Mouse (Mus musculus): ENCODE measurements around the gene Znfx1. TPM values are rescaled to one million over a fixed set of nuclear protein-coding genes. Genes with fewer than 3 reads are reported as not detected.

Gene Znfx1
- polyA plus RNA-seq, 1 experiment from 2014 or later, result 4.3 TPM

GRCm38 (mm10) chr2:167043400-167044121, 19.3 kb downstream of the Znfx1 start:
- no peak overlapping the region for H3K27ac ChIP-seq (replicated peaks)
- peaks cover 49% of the 10 kb centered on the region for H3K36me3 ChIP-seq (ENCODE audit: control insufficient read depth, insufficient read depth, low read length)
- no peaks in the 10 kb centered on the region for H3K9me3 ChIP-seq (ENCODE audit: control insufficient read depth, low read length)
- 87% methylated on average over 12 of the region's 12 CpGs for WGBS
- DNase-seq (ENCODE audit: low spot score) (no peak), ATAC-seq (ENCODE audit: low FRiP score, low TSS enrichment) (peak; percentile 25; the same call in 1 of the 2 replicates)
- no peak for TF ChIP-seq CTCF (IDR thresholded peaks at IDR 0.05; ENCODE audit: low read depth)
- TF ChIP-seq EP300 (optimal IDR thresholded peaks at IDR 0.05), result no peak
- no peaks in the 10 kb centered on the region for H3K4me1 ChIP-seq (replicated peaks; ENCODE audit: control insufficient read depth, insufficient read depth)
- H3K4me3 ChIP-seq (ENCODE audit: low read depth, low read length), result no peak overlapping the region
- no peak overlapping the region for H3K9ac ChIP-seq (ENCODE audit: low read length)
- H3K4me2 ChIP-seq (replicated peaks; ENCODE audit: low read depth), result no peak overlapping the region
- H3K27me3 ChIP-seq (ENCODE audit: control insufficient read depth, insufficient read depth, low read length), result no peaks in the 10 kb centered on the region

DNA sequence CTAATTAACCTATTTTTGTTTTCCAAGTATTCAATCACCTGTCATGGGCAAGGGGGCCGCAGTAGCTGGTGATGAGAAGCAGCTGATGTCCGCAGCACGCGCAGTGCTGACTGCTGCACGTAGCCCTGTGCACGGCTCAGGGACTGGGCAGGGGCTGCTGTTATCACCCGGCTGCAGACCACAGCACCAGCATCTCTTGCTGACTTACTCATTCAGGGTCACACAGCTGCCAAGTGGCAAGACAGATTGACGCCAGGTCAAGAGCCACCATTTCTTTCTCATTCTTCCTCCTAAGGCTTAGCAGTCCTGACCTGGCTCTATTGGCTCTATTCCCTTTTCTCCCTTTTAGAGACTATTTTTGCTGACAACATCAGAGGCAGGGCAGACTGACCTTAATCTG, 23.4 kb downstream of the Znfx1 start:
- H3K9ac ChIP-seq (ENCODE audit: low read length), result no peak overlapping the region
- H3K27me3 ChIP-seq (ENCODE audit: control insufficient read depth, insufficient read depth, low read length), result no peaks in the 10 kb centered on the region
- H3K4me3 ChIP-seq (ENCODE audit: low read depth, low read length), result no peak overlapping the region
- H3K4me2 ChIP-seq (replicated peaks; ENCODE audit: low read depth), result no peak overlapping the region
- TF ChIP-seq CTCF (IDR thresholded peaks at IDR 0.05; ENCODE audit: low read depth), result no peak
- no peak for DNase-seq (ENCODE audit: low spot score)
- no peak overlapping the region for H3K27ac ChIP-seq (replicated peaks)
- H3K9me3 ChIP-seq (ENCODE audit: control insufficient read depth, low read length), result no peaks in the 10 kb centered on the region
- ATAC-seq (ENCODE audit: low FRiP score, low TSS enrichment), result no peak
- H3K4me1 ChIP-seq (replicated peaks; ENCODE audit: control insufficient read depth, insufficient read depth), result no peaks in the 10 kb centered on the region
- peaks cover 58% of the 10 kb centered on the region for H3K36me3 ChIP-seq (ENCODE audit: control insufficient read depth, insufficient read depth, low read length)
- 69% methylated on average over 8 of the region's 8 CpGs for WGBS

GRCm38 (mm10) chr2:167038716-167039115, 24.1 kb downstream of the Znfx1 start:
- TF ChIP-seq CTCF (IDR thresholded peaks at IDR 0.05; ENCODE audit: low read depth), result no peak
- no peak for TF ChIP-seq EP300 (optimal IDR thresholded peaks at IDR 0.05)
- Histone ChIP-seq H3K27me3 (ENCODE audit: control insufficient read depth, insufficient read depth, low read length) (no peaks in the 10 kb centered on the region), H3K9ac (ENCODE audit: low read length) (no peak overlapping the region), H3K4me3 (ENCODE audit: low read depth, low read length) (no peak overlapping the region), H3K9me3 (ENCODE audit: control insufficient read depth, low read length) (no peaks in the 10 kb centered on the region), H3K36me3 (ENCODE audit: control insufficient read depth, insufficient read depth, low read length) (peaks cover 57% of the 10 kb centered on the region), H3K4me1 (replicated peaks; ENCODE audit: control insufficient read depth, insufficient read depth) (no peaks in the 10 kb centered on the region), H3K27ac (replicated peaks) (no peak overlapping the region), H3K4me2 (replicated peaks; ENCODE audit: low read depth) (no peak overlapping the region)
- 94% methylated on average over 7 of the region's 7 CpGs for WGBS
- DNase-seq (ENCODE audit: low spot score), result no peak
- no peak for ATAC-seq (ENCODE audit: low FRiP score, low TSS enrichment)

- Histone ChIP-seq H3K36me3 (ENCODE audit: control insufficient read depth, insufficient read depth, low read length) (peaks cover 61% of the 10 kb centered on the region), H3K4me3 (ENCODE audit: low read depth, low read length) (no peak overlapping the region), H3K4me2 (replicated peaks; ENCODE audit: low read depth) (no peak overlapping the region), H3K9ac (ENCODE audit: low read length) (no peak overlapping the region), H3K4me1 (replicated peaks; ENCODE audit: control insufficient read depth, insufficient read depth) (no peaks in the 10 kb centered on the region), H3K27me3 (ENCODE audit: control insufficient read depth, insufficient read depth, low read length) (no peaks in the 10 kb centered on the region), H3K9me3 (ENCODE audit: control insufficient read depth, low read length) (no peaks in the 10 kb centered on the region), H3K27ac (replicated peaks) (no peak overlapping the region)
- TF ChIP-seq EP300 (optimal IDR thresholded peaks at IDR 0.05) (no peak), CTCF (IDR thresholded peaks at IDR 0.05; ENCODE audit: low read depth) (no peak)
- 82% methylated on average over 6 of the region's 6 CpGs for WGBS
- DNase-seq (ENCODE audit: low spot score) (no peak), ATAC-seq (ENCODE audit: low FRiP score, low TSS enrichment) (no peak)
Measured at GRCm38 (mm10) chr2:167038297-167038696, 24.5 kb downstream of the Znfx1 start.

DNA sequence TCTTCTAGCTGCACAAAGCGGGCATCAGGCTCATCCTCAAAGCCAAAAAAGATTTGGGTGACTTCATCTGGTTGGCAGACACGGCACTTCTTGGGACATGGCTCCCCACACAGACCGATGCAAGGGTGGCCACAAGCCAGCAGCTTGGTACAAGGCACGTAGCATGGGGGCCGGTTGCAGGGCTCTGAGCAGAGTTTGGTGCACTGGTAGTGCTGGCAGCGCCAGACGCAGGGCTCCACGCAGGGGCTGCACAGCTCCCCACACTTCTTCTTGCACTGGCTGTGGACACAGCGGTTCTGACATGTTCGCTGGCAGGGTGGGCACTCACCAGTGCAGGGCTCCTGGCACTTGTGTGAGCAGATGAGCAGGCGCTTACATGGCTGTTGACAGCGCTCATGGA, 25.1 kb downstream of the Znfx1 start:
- TF ChIP-seq CTCF (IDR thresholded peaks at IDR 0.05; ENCODE audit: low read depth) (no peak), EP300 (optimal IDR thresholded peaks at IDR 0.05) (no peak)
- H3K4me1 ChIP-seq (replicated peaks; ENCODE audit: control insufficient read depth, insufficient read depth), result no peaks in the 10 kb centered on the region
- H3K4me3 ChIP-seq (ENCODE audit: low read depth, low read length), result no peak overlapping the region
- 95% methylated on average over 12 of the region's 12 CpGs for WGBS
- no peak for DNase-seq (ENCODE audit: low spot score)
- H3K9ac ChIP-seq (ENCODE audit: low read length), result no peak overlapping the region
- peaks cover 60% of the 10 kb centered on the region for H3K36me3 ChIP-seq (ENCODE audit: control insufficient read depth, insufficient read depth, low read length)
- H3K27me3 ChIP-seq (ENCODE audit: control insufficient read depth, insufficient read depth, low read length), result no peaks in the 10 kb centered on the region
- no peak overlapping the region for H3K27ac ChIP-seq (replicated peaks)
- ATAC-seq (ENCODE audit: low FRiP score, low TSS enrichment), result 0 out of 2 replicates have a peak, but pooled peaks have one; percentile 16
- no peaks in the 10 kb centered on the region for H3K9me3 ChIP-seq (ENCODE audit: control insufficient read depth, low read length)
- H3K4me2 ChIP-seq (replicated peaks; ENCODE audit: low read depth), result no peak overlapping the region

DNA sequence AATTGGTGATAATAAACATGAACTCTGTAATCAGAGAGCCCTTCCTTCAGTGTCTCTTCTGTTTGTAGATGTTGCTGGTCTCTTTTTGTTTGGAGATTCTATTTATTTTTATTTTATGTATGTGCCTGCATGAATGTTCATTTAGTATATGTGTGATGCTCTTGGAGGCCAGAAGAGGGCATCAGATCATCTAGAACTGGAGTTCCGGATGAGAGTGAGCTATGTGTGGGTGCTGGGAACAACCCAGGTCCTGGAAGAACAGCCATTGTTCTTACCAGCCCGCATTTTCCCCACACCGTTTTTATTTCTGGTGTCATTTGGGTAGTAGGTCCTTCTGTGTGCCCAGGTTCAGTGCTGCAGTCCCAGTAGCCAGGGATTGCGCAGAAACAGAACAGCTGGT, 32.3 kb downstream of the Znfx1 start:
- no peaks in the 10 kb centered on the region for H3K4me1 ChIP-seq (replicated peaks; ENCODE audit: control insufficient read depth, insufficient read depth)
- no peak overlapping the region for H3K27ac ChIP-seq (replicated peaks)
- TF ChIP-seq EP300 (optimal IDR thresholded peaks at IDR 0.05) (no peak), CTCF (IDR thresholded peaks at IDR 0.05; ENCODE audit: low read depth) (peak; percentile 24; the same call in 1 of the 2 replicates)
- no peaks in the 10 kb centered on the region for H3K27me3 ChIP-seq (ENCODE audit: control insufficient read depth, insufficient read depth, low read length)
- 96% methylated on average over 4 of the region's 4 CpGs for WGBS
- ATAC-seq (ENCODE audit: low FRiP score, low TSS enrichment) (no peak), DNase-seq (ENCODE audit: low spot score) (no peak)
- H3K9me3 ChIP-seq (ENCODE audit: control insufficient read depth, low read length), result no peaks in the 10 kb centered on the region
- no peak overlapping the region for H3K4me3 ChIP-seq (ENCODE audit: low read depth, low read length)
- peaks cover 52% of the 10 kb centered on the region for H3K36me3 ChIP-seq (ENCODE audit: control insufficient read depth, insufficient read depth, low read length)
- H3K4me2 ChIP-seq (replicated peaks; ENCODE audit: low read depth), result no peak overlapping the region
- no peak overlapping the region for H3K9ac ChIP-seq (ENCODE audit: low read length)

Measured in stomach, postnatal 0 days (tissue).